35 mouse cellular contexts compared by ENCODE assay signal in genomic region chr3:135656156-135656555, GRCm38 (mm10).
"Had no signal": no experiment of that assay in that cellular context is flagged by ENCODE, and none has a peak within 500 bp of the region (broad histone marks: within the 10 kb centered on the region; RNA-seq: fewer than 3 reads in every experiment).

No protein-coding gene starts in this region.

- DNase-seq: heart, postnatal 10 days; heart, postnatal 14 days; heart, postnatal 36 days; heart, postnatal 4 days; kidney, adult 11 months; kidney, adult 18-20 months; kidney, adult 2 months; kidney, adult 8-10 months; kidney, adult 9 months; kidney, postnatal 10 days; kidney, postnatal 14 days; kidney, postnatal 25 days; kidney, postnatal 36 days; kidney, postnatal 4 days; layer of hippocampus, adult 9-11 months; layer of hippocampus, postnatal 36 days had no signal

- H3K9ac ChIP-seq: heart, embryonic 12.5 days; heart, embryonic 13.5 days; heart, embryonic 15.5 days; hindbrain, embryonic 12.5 days; hindbrain, embryonic 13.5 days; hindbrain, embryonic 14.5 days; hindbrain, embryonic 15.5 days; intestine, embryonic 15.5 days; kidney, embryonic 15.5 days had no signal

- H3K27ac ChIP-seq: heart, embryonic 10.5 days; heart, embryonic 13.5 days; heart, embryonic 15.5 days; hindbrain, embryonic 10.5 days; hindbrain, embryonic 12.5 days; hindbrain, embryonic 13.5 days; hindbrain, embryonic 14.5 days; hindbrain, embryonic 15.5 days; hindbrain, postnatal 0 days; intestine, embryonic 15.5 days; kidney, embryonic 15.5 days; kidney, postnatal 0 days; layer of hippocampus, adult 2 months had no signal

- H3K9me3 ChIP-seq: heart, embryonic 10.5 days; heart, embryonic 12.5 days; heart, embryonic 13.5 days; heart, embryonic 15.5 days; hindbrain, embryonic 10.5 days; hindbrain, embryonic 12.5 days; hindbrain, embryonic 13.5 days; hindbrain, embryonic 15.5 days; intestine, embryonic 15.5 days; kidney, embryonic 15.5 days had no signal

- H3K4me2 ChIP-seq: heart, embryonic 11.5 days; heart, embryonic 12.5 days; heart, embryonic 13.5 days; heart, embryonic 15.5 days; hindbrain, embryonic 12.5 days; hindbrain, embryonic 13.5 days; hindbrain, embryonic 14.5 days; hindbrain, embryonic 15.5 days; intestine, embryonic 15.5 days; kidney, embryonic 15.5 days had no signal

- ATAC-seq: hindbrain, embryonic 16.5 days; hindbrain, postnatal 0 days; inflammation-experienced regulatory T-cells, adult 6 months; intestine, embryonic 15.5 days; intestine, embryonic 16.5 days; intestine, postnatal 0 days had no signal

- H3K4me3 ChIP-seq: heart, embryonic 10.5 days; heart, embryonic 12.5 days; heart, embryonic 13.5 days; heart, embryonic 15.5 days; hindbrain, embryonic 10.5 days; hindbrain, embryonic 12.5 days; hindbrain, embryonic 13.5 days; hindbrain, embryonic 15.5 days; intestine, embryonic 15.5 days; kidney, embryonic 15.5 days; layer of hippocampus, adult 2 months had no signal

- H3K27me3 ChIP-seq: heart, embryonic 12.5 days; heart, embryonic 13.5 days; heart, embryonic 15.5 days; hindbrain, embryonic 12.5 days; hindbrain, embryonic 13.5 days; hindbrain, embryonic 15.5 days; intestine, embryonic 15.5 days; kidney, embryonic 15.5 days had no signal

- H3K4me1 ChIP-seq: heart, embryonic 15.5 days; hindbrain, embryonic 10.5 days; hindbrain, embryonic 12.5 days; intestine, embryonic 15.5 days had no signal
